Mouse (Mus musculus) MEL (cell line): ENCODE measurements at regions not wholly inside any gene's neighbourhood (a gene's known extent, or its start where the extent isn't known, plus 50 kb on each side); places are given as distances from the start of the nearest gene placed in this dataset.

Experiments used
- CTCF ChIP-seq, 3 experiments: IDR thresholded peaks in 2 of 3; conservative IDR thresholded peaks in 1 of 3; 2 replicates each; pipeline ENCODE4 v1.5.1; 2011 to 2012; ENCODE audit warnings: low read length in 3 of 3, low read depth in 2 of 3, mild to moderate bottlenecking in 2 of 3, improper control_type of control experiment in 1 of 3, inconsistent platforms in 1 of 3, mixed read lengths in 1 of 3, moderate library complexity in 1 of 3; ENCODE audit not compliant: control insufficient read depth in 1 of 3, insufficient read depth in 1 of 3, poor library complexity in 1 of 3, severe bottlenecking in 1 of 3
- E2F4 ChIP-seq: IDR thresholded peaks from 2 replicates; pipeline ENCODE4 v1.6.1; 2011; ENCODE audit warnings: low read depth, low read length, improper control_type of control experiment, borderline replicate concordance
- MAFK ChIP-seq: IDR thresholded peaks from 2 replicates; pipeline ENCODE4 v1.6.1; 2011; ENCODE audit warnings: low read depth, mild to moderate bottlenecking, low read length, improper control_type of control experiment, borderline replicate concordance
- POLR2A ChIP-seq, 2 experiments: IDR thresholded peaks; 2 replicates each; pipeline ENCODE4 v1.6.1; 2011 to 2012; ENCODE audit warnings: low read length in 2 of 2, mild to moderate bottlenecking in 2 of 2, control low read depth in 1 of 2, improper control_type of control experiment in 1 of 2, low read depth in 1 of 2, moderate library complexity in 1 of 2; ENCODE audit not compliant: control insufficient read depth in 1 of 2, insufficient read depth in 1 of 2, poor library complexity in 1 of 2
- TCF12 ChIP-seq: IDR thresholded peaks from 2 replicates; pipeline ENCODE4 v1.6.1; 2014; ENCODE audit warnings: low read depth, mild to moderate bottlenecking, inconsistent platforms, low read length, improper control_type of control experiment, moderate library complexity

DNA sequence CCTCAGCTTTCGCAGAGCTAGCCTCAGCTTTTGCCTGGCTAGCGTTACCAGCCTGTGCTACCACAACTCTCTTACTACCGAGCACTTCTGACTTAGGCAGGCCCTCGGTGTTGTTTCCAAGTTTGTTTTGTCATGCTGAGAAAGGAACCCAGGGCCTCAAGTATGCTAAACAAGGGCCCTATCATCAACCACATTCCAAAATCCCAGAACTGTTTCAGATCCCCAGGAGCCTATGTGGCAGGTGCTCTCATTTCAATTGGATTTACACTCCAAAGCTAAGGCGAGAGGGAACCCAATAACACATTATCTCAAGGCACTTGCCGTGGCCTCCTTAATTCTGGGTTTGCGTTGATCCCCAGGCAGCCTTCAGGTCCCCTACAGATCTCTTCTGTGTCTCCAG is 50.8 kb upstream of the Pja1 start:
- TF ChIP-seq POLR2A (IDR thresholded peaks at IDR 0.05; ENCODE audit: control insufficient read depth in 1 of 2, insufficient read depth in 1 of 2, low read depth in 1 of 2, low read length in 2 of 2, poor library complexity in 1 of 2) (no peak), E2F4 (no peak), MAFK (no peak), TCF12 (no peak), CTCF (IDR thresholded peaks at IDR 0.05 in 2 of 3, conservative IDR thresholded peaks at IDR 0.05 in 1 of 3; ENCODE audit: control insufficient read depth in 1 of 3, insufficient read depth in 1 of 3, low read depth in 2 of 3, low read length in 3 of 3, poor library complexity in 1 of 3, severe bottlenecking in 1 of 3) (no peak)
